In genomic region chr7:100663190-100663589, GRCm38 (mm10) we compare ENCODE assay signal across 8 mouse cellular contexts. TPM values are rescaled to one million over a fixed set of nuclear protein-coding genes. Genes with fewer than 3 reads are reported as not detected.
DNase-seq lines count a peak whose midpoint lies in the region; ATAC-seq lines count a peak whose summit lies in the region.

No protein-coding gene starts in this region.

- H3K27ac ChIP-seq in hindbrain, embryonic 12.5 days = no peak overlapping the region

- no peaks in the 10 kb centered on the region for H3K36me3 ChIP-seq in hindbrain, embryonic 12.5 days

- peak; percentile 85 for ATAC-seq in hindbrain, embryonic 12.5 days (ENCODE audit: low FRiP score)

- H3K4me2 ChIP-seq in hindbrain, embryonic 12.5 days (replicated peaks) = peak overlapping the region; percentile 32

- 2% methylated on average over 13 of the region's 13 CpGs for WGBS in hindbrain, embryonic 12.5 days

- no peak overlapping the region for H3K4me3 ChIP-seq in hindbrain, embryonic 12.5 days

- H3K4me1 ChIP-seq in hindbrain, embryonic 12.5 days = peaks cover 17% of the 10 kb centered on the region

- H3K9ac ChIP-seq in hindbrain, embryonic 12.5 days = 0 out of 2 replicates have a peak overlapping the region, but pooled peaks have one; percentile 23

- H3K9me3 ChIP-seq in hindbrain, embryonic 12.5 days (replicated peaks) = no peaks in the 10 kb centered on the region

- peaks cover 4% of the 10 kb centered on the region; the same call in 1 of the 2 replicates for H3K27me3 ChIP-seq in hindbrain, embryonic 12.5 days

- peak; percentile 97 for DNase-seq in MN1 (ENCODE audit: low spot score)
- peak; percentile 80 for DNase-seq in cerebellum, adult 9-11 months
- DNase-seq in frontal cortex, postnatal 10 days (ENCODE audit: low spot score in 2 of 2) = peak; percentile 81 to 85
- DNase-seq in layer of hippocampus, postnatal 10 days (ENCODE audit: low spot score in 2 of 2) = peak; percentile 93 to 95
- DNase-seq in lung, postnatal 10 days = peak; percentile 97
- DNase-seq in ovary, postnatal 36 days (ENCODE audit: low spot score) = peak; percentile 82
- DNase-seq in thymus, postnatal 14 days = peak; percentile 84

RNA-seq across cellular contexts. Expression of gene Plekhb1, which starts 1.0 kb away (rescaled TPM):
- 10.5 and 16.9 TPM in 2 replicates for polyA plus RNA-seq in hindbrain, embryonic 12.5 days (2016; fragmentation: Nextera tagmentation; extraction: Ambion mirVana)
- 10 to 100 TPM; 28.9 to 36.8 TPM for total RNA-seq in layer of hippocampus, postnatal 10 days (2021)

RNA-seq across cellular contexts. Expression of gene Fam168a, which starts 43.2 kb away (rescaled TPM):
- 64.7 and 67.2 TPM in 2 replicates for polyA plus RNA-seq in hindbrain, embryonic 12.5 days (2016; fragmentation: Nextera tagmentation; extraction: Ambion mirVana)
- total RNA-seq in layer of hippocampus, postnatal 10 days (2021) = 100 to 1,000 TPM; 228 to 260 TPM

RNA-seq across cellular contexts. Expression of gene Mrpl48, which starts 55.1 kb away (rescaled TPM):
- polyA plus RNA-seq in hindbrain, embryonic 12.5 days (2016; fragmentation: Nextera tagmentation; extraction: Ambion mirVana) = 62.3 and 64.6 TPM in 2 replicates
- 10 to 100 TPM; 54.8 to 55.3 TPM for total RNA-seq in layer of hippocampus, postnatal 10 days (2021)

RNA-seq across cellular contexts. Expression of gene Rab6a, which starts 56.0 kb away (rescaled TPM):
- polyA plus RNA-seq in hindbrain, embryonic 12.5 days (2016; fragmentation: Nextera tagmentation; extraction: Ambion mirVana) = 194 and 218 TPM in 2 replicates
- total RNA-seq in layer of hippocampus, postnatal 10 days (2021) = 100 to 1,000 TPM; 297 to 364 TPM
